Mouse (Mus musculus) heart, postnatal 10 days (tissue): Measurements from ENCODE around the gene Ano1. TPM values are rescaled to one million over a fixed set of nuclear protein-coding genes. Genes with fewer than 3 reads are reported as not detected.

ENCODE experiments used
- DNase-seq, 2 experiments: peaks; one replicate each; pipeline ENCODE4 v3.0.0; 2021
- intact Hi-C: fragments of 180-260 bp; cut with DNase I; formaldehyde crosslinking; loops from one replicate; pipeline ENCODE4 v1.15.1; 2025
- total RNA-seq, 2 experiments: library from RNA; stranded (reverse); gene quantifications; 2 replicates each; pipeline ENCODE4 v1.2.3; 2021

Gene Ano1
- 10 to 100 TPM; 18.9 to 24.6 TPM for total RNA-seq

DNA sequence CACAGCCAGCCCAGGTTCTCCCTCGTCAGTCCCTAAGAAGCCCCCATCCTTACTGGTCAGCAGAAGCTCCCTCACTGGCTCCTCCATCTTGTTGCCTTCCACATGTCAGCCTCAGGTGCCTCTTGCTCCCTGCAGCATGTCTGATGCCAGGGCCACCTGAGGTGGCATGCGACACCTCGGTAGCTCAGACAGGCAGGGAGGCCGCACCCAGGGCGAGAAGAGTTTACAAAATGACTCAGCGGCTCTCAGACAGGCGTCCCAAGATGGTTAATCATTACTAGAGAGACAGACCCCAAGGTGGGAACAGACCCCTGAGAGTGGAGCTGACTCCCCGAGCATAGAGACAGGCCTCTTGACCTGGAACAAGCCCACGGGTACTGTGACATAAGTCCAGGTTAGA, at the start of gene Ano1:
Gene Ano1, minus strand, starts transcription at position 142 of the 400 bp plus-strand sequence.
- intact Hi-C loops: no loop called here
- no peak for DNase-seq

- intact Hi-C loops: loop anchor here (1.0 to 10.0 kb wide), 2 partner anchors 96 to 446 kb away; no protein-coding TSS in a partner anchor
- DNase-seq: peak in 1 of 2 experiments; percentile 49
Measured at GRCm38 (mm10) chr7:144798471-144798870, 46.7 kb upstream of the Ano1 start.

DNA sequence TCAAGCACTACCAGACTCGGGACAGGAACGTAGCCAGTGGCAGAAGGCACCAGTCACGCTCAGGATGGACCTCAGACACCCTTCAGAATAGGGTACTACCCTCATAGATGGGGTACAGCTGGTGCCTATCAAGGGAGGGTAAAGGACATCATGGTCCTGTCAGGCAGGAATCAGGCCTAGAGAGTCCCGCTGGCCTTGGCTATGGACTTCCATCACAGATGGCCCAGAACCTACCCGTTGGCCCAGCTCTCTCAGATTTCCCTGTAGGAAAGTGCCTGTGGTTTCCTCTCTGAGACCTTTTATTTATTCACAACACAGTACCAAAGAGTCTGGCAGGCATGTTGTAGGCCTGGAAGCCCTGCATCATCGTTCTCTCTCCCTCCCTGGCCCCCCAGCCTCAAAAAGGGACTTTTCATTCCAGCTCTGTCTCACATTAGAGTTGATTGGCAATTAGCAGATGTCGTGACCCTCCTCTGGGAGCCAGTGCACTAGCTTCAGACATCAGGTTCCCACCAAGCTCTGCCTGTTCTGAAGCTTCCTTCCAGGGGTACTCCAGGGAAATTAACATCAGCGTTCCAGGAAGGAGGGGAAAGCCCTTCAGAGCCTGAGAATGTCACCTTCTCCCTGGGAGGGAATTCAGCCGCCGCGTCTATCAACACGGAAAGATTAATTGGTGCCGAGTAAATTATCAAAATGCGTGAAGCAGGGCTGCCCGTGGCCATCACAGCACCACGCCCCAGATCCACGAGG, 45.4 kb upstream of the Ano1 start:
- intact Hi-C loops: loop anchor here (10.0 kb wide), 1 partner anchor 448 kb away; no protein-coding TSS in a partner anchor
- DNase-seq: no peak

GRCm38 (mm10) chr7:144795976-144796474, 44.3 kb upstream of the Ano1 start:
- intact Hi-C loops: loop anchor here (10.0 kb wide), 1 partner anchor 449 kb away; no protein-coding TSS in a partner anchor
- DNase-seq: no peak

- intact Hi-C loops: loop anchor here (10.0 kb wide), 1 partner anchor 452 kb away; no protein-coding TSS in a partner anchor
- DNase-seq: no peak
Measured at GRCm38 (mm10) chr7:144793296-144793695, 41.5 kb upstream of the Ano1 start.

GRCm38 (mm10) chr7:144791426-144791825, 39.7 kb upstream of the Ano1 start:
- no peak for DNase-seq
- intact Hi-C loops: loop anchor here (10.0 kb wide), 1 partner anchor 453 kb away; no protein-coding TSS in a partner anchor

DNA sequence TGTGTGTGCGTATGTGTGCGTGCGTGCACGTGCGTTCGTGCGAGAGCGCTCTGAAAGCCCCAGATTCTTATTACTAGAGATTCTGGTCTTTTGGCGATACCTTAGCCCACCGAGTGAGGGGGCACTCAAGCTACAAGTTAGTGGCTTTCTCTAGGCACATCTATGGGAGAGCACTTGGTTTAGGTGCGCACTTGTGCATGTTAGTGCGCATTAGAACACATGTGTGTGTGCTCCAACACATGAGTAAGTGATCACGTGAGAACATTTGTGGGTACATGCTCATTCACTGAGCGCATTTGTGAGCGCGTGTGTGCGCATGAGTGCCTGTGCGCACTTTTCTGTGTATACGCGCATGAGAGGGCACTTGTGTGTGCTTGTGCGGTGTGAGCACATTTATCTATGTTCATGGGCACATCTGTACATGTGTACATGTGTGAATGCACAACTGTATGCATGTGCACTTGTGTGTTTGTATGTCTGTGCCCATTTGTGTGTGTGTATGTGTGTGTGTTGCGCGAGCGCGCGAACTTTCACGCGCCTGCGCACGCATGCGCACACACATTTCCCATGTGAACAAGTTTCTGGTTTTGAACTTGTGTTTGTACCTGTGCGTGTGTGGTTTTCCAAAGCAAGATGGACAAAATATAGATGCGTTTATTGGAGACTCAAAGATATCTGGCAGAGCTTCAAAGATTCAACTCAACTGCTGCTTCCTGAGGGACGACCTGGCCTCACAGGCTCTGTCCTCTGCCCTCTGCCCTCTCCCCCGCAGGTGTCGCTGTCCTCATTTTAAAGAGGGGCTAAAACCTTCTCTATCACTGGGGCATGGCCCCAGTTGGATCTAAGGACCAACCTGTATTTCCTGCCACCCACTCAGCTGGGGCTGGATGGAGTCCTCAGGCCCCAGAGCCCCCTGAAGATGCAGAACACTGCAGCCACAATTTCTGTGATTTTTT, 38.1 kb upstream of the Ano1 start:
- intact Hi-C loops: loop anchor here (10.0 kb wide), 1 partner anchor 455 kb away; no protein-coding TSS in a partner anchor
- DNase-seq: no peak

DNA sequence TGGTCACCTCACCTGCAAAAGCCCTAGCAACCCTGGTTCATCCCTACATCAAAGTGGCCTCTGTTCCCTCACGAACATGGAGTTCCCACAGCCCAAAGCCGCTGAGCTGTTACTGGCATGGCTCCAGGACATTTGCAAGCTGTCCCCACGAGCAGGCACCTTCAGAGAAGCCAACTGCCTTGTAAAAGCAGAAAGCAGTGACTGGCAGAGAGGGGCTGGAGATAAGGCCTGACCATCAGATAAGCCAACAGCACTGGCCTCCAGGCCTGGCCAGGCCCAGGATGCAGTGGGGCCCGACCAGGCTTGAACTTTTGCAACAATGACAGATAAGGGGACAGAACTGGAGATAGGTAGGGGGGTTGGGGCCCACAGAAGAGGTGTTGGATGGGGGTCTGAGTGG, 36.9 kb upstream of the Ano1 start:
- DNase-seq: peak; percentile 36 to 38
- intact Hi-C loops: no loop called here

GRCm38 (mm10) chr7:144787501-144787900, 35.7 kb upstream of the Ano1 start:
- intact Hi-C loops: no loop called here
- DNase-seq: no peak

- intact Hi-C loops: no loop called here
- DNase-seq: no peak
Measured at GRCm38 (mm10) chr7:144786571-144786970, 34.8 kb upstream of the Ano1 start.

DNA sequence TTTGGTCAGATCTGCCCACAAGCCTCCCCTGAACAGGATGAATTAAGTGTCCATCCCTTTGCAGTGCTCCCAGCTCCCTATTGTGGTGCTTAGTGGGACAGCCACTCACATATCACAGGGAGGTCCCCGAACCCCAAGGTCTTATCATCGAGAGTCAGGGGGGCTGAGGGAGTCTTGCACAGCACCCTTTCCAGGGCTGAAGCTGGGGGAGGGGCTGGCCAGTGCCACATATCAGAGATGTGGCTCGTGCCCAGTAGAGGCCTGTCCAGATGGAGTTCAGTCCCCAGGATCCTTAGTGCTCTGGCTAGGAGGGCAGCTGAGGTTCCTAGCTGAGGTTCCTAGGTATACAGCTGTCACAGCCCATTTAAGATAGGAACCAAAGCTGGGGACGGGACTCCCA, 32.4 kb upstream of the Ano1 start:
- intact Hi-C loops: loop anchor here (5.0 kb wide), 1 partner anchor 113 kb away; the partner anchor contains the start of gene Fgf15
- no peak for DNase-seq

DNA sequence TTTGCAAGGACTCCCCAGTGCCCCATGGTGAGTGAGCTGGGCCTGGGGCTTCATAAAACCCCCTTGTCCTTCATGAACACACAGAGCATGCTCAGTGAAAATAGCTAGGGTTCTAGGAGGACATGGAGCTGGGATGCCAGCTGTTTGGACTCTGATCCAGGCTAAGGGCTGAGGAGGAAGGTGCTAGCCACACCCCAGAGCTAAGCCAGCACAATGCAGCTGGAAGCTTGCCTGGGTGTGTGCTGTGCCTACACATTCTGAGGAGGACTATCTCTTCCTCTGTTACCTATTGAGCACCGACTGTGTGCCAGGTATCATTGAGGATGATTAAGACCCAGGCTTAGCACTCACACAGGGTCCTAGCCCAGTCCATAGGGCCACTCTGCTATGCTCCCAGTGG, 30.6 kb upstream of the Ano1 start:
- intact Hi-C loops: loop anchor here (5.0 kb wide), 1 partner anchor 115 kb away; the partner anchor contains the start of gene Fgf15
- no peak for DNase-seq

GRCm38 (mm10) chr7:144781337-144781736, 29.6 kb upstream of the Ano1 start:
- intact Hi-C loops: loop anchor here (5.0 kb wide), 1 partner anchor 116 kb away; the partner anchor contains the start of gene Fgf15
- peak; percentile 25 to 49 for DNase-seq

- intact Hi-C loops: loop anchor here (5.0 kb wide), 1 partner anchor 117 kb away; the partner anchor contains the start of gene Fgf15
- no peak for DNase-seq
Measured at GRCm38 (mm10) chr7:144780190-144780589, 28.4 kb upstream of the Ano1 start.

DNA sequence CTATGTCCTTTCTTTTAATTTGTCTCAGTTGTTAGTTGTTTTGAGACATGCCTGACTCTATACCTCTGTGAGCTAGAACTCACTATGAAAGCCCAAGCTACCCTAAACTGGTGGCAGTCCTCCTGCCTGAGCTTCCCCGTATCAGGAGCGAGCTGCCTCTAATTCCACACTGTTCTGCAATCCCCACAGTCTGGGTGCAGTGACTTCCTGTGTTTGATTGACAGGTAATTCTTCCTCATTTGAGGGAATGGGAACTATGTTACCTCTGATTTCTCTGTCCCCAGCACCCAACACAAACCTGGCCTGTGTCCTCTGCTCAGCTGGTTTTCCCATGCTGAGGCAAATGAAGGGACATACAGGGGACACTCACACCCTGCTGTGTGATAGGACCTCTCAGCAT, 27.9 kb upstream of the Ano1 start:
- intact Hi-C loops: loop anchor here (5.0 to 10.0 kb wide), 3 partner anchors 107 to 565 kb away; partner anchors contain the start of gene Fgf15

DNA sequence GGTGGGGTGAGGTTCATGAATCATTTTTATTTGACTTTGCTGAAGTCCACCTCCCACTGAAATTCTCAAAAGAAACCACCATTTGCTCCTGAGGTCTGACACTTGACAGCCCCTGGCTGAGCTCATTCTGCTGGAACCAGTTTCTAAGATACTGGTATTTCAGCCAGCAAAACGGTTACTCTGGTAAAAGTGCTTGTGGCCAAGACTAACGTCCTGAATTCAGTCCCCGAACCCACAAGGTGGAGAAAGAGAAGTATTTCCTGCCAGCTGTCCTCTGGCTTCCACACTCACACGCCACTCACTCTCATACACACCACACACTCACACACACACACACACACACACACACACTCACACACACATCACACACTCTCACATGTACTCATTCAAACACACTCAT, 26.0 kb upstream of the Ano1 start:
- intact Hi-C loops: loop anchor here (5.0 to 10.0 kb wide), 2 partner anchors 106 to 563 kb away; no protein-coding TSS in a partner anchor

More for the DNA sequence above, 27.9 kb upstream of the Ano1 start:
- no peak for DNase-seq

GRCm38 (mm10) chr7:144775804-144776447, 24.2 kb upstream of the Ano1 start:
- intact Hi-C loops: loop anchor here (1.0 to 10.0 kb wide), 3 partner anchors 104 to 561 kb away; no protein-coding TSS in a partner anchor
- peak; percentile 87 to 94 for DNase-seq

More for the DNA sequence above, 26.0 kb upstream of the Ano1 start:
- no peak for DNase-seq

DNA sequence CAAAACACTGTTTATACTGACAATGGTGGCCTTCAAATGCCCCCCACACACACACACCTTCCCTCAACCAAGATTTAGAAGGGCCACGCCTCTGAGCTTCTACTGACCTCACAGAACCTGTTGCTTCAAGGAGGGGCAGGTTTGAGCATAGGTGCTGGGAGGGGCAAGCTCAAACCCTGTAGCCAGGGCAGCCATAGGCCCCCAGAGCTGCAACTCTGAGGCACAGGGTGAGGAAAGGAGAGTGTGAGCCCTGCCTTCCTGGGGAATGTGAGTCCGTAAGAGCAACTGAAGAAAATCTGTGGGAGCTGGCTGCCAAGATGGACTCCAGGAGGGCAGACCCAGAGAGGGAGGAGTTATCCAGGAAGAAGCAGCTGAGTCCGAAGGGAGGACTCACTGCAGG, 23.4 kb upstream of the Ano1 start:
- intact Hi-C loops: loop anchor here (5.0 to 10.0 kb wide), 2 partner anchors 103 to 560 kb away; no protein-coding TSS in a partner anchor
- DNase-seq: no peak

- no peak for DNase-seq
- intact Hi-C loops: loop anchor here (10.0 kb wide), 1 partner anchor 559 kb away; no protein-coding TSS in a partner anchor
Measured at GRCm38 (mm10) chr7:144774283-144774682, 22.5 kb upstream of the Ano1 start.
